Mouse (Mus musculus) testis, postnatal 14 days (tissue): ENCODE data around the gene Olfr94.
"Not testable (repeated sequence)": the region's sequence is repeated elsewhere in the genome, so short reads cannot be mapped to it uniquely, and the experiment has no call there.

Experiments
- DNase-seq: peaks from one replicate; pipeline ENCODE4 v3.0.0; 2021; ENCODE audit warnings: low spot score

Gene Olfr94

GRCm38 (mm10) chr17:37200894-37201293 is at the start of gene Olfr94:
Gene Olfr94 (minus strand): TSS chr17:37200994.
- DNase-seq, result no peak

- DNase-seq, result no peak
These were observed 49.8 kb upstream of the Olfr94 start for GRCm38 (mm10) chr17:37250544-37250943.

- no peak for DNase-seq
These were observed 48.7 kb upstream of the Olfr94 start for GRCm38 (mm10) chr17:37249460-37249859.

- DNase-seq, result peak; percentile 12
These were observed 45.9 kb upstream of the Olfr94 start for GRCm38 (mm10) chr17:37246715-37247114.

GRCm38 (mm10) chr17:37242198-37242597 is 41.4 kb upstream of the Olfr94 start:
- no peak for DNase-seq

DNA sequence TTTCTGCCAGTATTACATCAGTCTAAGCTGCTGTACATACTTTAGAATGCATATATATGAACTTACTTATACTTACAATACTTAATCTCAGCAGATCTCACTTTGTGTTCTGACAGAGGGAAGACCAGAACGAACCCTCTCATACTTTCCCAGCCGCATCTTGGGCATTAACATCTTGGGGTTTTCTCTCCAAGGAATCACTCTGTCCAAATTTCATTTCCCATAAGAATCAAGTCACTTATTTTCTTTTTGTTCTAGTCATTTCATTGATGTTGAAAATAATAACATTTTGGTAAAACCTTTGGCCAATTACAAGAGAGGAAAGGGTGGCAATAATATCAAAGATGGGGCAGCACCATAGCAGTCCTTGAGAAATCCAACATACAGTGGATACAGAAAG is 36.4 kb upstream of the Olfr94 start, which contains the start of gene Olfr97:
Gene Olfr97 (minus strand): TSS at position 101 of the 400 bp plus-strand sequence.
- not testable (repeated sequence) for DNase-seq

DNA sequence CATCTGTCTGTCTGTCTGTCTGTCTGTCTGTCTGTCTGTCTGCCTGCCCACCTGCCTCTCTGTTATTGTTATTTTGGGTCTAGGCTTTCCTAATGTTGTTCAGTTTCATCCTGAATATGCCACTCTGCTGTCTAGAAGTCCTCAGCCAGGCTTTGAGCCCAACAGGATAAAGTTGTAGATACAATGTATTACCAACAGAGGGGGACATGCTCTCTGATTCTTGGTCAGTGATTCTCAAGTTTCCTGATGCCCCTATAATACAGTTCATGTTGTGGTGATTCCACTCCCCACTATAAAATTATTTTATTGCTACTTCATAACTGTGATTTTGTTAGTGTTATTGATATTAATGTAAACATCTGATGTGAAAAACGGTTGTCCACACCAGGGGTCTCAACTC is 21.1 kb upstream of the Olfr94 start:
- DNase-seq, result no peak

DNA sequence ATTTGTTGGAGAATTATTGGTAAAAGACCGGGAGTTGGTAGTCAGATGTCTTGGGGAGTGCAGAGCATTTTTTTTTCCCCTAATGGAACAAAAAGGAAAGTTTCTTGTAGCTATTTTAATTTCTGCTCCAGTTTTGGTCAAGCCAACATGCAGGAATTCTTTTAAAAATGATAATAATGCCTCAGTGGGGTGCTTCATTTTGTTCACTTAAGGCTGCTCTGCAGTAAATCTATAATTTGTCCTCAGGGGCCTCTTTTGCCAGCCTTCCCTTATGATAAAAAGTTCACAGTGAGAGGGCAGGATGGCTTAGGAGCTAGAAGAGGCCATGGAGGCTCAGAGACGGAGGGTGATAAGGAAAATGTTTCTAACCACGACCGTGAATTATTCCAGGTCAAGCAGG is 19.1 kb upstream of the Olfr94 start, which contains the start of gene Olfr96:
Gene Olfr96 (plus strand): TSS at position 301 of the 400 bp plus-strand sequence.
- no peak for DNase-seq

DNA sequence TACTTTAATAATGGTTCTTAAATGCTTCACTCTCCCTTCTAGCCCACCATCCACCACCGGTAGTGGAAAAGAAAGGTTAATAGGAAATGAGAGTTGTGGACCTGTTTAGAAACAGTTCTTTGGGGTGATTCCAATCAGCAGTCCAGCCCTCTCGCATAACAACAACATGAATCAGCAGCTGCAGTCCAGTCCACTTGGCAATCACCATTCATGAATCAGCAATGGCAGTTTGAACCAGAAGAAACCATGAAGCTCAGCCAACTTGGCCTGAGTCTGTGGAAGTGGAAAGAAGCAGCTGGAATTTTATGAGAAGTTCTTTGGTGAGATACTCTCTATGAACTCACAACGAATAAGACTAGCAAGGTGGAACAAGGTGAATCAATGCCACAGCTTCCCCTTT is 17.7 kb upstream of the Olfr94 start:
- no peak for DNase-seq

- DNase-seq, result no peak
These were observed 12.2 kb upstream of the Olfr94 start, which contains the start of gene Olfr95 for GRCm38 (mm10) chr17:37213018-37213417. Gene Olfr95 (minus strand): TSS chr17:37213118.

GRCm38 (mm10) chr17:37210884-37211768 is 10.3 kb upstream of the Olfr94 start:
- no peak for DNase-seq

DNA sequence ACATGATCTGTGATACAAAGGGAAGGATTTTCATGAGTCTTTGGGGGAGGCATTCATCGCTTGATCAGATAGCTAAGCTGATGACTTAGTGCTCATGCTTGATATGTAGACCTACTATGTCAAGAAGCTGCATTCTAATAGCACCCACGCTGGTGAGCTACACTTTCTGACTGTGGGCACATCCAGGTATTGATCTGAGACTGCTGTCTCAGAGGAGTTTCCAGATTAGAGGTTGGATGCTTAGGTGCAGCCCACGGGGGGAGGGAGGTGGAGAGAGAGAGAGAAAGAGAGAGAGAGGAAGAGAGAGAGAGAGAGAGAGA is 3.1 kb upstream of the Olfr94 start:
- DNase-seq, result no peak

- DNase-seq, result peak; percentile 65
These were observed 2.6 kb upstream of the Olfr94 start for GRCm38 (mm10) chr17:37203206-37203916.

GRCm38 (mm10) chr17:37196845-37197724 is 3.7 kb downstream of the Olfr94 start:
- DNase-seq, result no peak

DNA sequence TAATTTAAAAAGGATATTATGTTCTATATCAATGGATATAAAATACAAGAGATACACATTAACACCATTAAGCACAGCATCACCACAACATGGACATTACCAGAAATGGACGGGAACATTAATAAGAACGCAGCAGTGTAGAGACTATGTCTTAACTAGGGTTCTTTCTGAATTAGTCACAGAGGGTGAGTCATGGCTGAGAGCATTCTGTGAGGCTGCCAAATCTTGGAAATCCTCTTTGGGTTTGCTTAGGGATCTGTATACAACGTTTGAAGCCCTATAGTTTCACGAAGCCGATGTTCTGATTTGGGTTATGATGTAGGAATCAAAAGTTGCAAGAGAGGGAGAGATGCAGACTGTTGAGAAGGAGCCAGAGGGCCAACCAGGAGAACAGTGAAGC is 6.0 kb downstream of the Olfr94 start:
- DNase-seq, result no peak

GRCm38 (mm10) chr17:37193656-37194055 is 7.1 kb downstream of the Olfr94 start, which contains the start of gene Ubd:
Gene Ubd (plus strand): TSS chr17:37193892.
- no peak for DNase-seq

GRCm38 (mm10) chr17:37193032-37193431 is 7.8 kb downstream of the Olfr94 start:
- DNase-seq, result no peak

DNA sequence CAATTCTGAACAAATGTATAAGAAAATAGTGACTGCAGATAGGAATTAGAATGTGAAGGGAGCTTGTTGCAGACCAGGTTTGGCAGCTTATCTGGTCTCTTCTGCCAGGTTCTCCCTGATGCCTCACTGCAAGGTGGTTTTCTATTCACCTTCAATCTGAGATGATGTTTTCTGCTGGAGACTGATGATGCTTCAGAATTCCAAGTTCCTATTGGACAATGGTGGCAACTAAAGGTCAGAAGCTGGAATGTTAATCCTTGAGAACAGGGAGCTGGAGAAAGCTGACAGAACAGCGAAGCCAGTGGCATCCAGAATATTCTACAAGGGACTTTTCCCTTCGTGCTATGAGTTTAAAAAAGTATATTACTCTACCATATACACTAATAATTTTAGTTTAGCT is 10.1 kb downstream of the Olfr94 start:
- DNase-seq, result peak; percentile 10

- no peak for DNase-seq
These were observed 15.3 kb downstream of the Olfr94 start for GRCm38 (mm10) chr17:37185474-37185873.

- no peak for DNase-seq
These were observed 39.4 kb downstream of the Olfr94 start, which contains the start of gene Olfr93 for GRCm38 (mm10) chr17:37161394-37161793. Gene Olfr93 (minus strand): TSS chr17:37161494.
